Mouse (Mus musculus): Measurements from ENCODE around the gene Rsph9.

Gene Rsph9

DNA sequence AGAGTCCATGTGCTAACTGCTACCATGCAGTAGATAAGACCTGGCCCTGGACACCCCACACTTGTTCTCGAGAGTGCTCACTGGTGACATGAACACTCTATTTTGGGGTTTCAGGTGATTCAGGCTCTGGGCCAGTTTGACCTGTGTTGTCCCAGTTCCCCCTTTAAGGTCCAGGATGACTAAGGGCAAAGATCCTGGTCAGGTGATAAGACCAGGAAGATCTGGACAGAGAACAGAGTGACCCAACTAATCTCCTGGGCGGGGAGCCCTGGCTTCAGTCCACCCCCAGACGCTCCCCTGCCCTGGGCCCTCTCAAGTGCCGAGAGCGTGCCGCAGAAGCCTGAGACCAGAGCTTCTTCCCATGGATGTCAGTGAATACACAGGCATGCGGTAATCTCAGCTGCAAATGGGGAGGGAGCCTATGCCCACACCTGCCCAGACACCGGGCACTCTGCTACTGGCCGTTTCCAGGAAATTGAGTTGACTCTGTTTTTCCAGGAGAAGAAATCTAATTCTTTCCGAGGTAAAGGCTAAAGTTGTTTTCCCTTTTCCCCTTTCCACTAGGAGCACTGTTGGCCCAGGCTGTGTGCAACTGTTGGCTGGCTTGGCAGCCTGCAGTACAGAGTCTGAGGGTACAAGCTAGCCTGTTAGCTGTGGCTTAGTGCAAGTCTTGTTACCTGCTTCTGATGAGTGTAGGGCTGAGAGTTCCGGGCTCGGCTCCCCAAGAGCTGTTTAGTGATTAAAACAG, 19.9 kb downstream of the Rsph9 start:
- TF ChIP-seq GATA4 (IDR thresholded peaks at IDR 0.05; ENCODE audit: insufficient replicate concordance, low read length), result no peak

DNA sequence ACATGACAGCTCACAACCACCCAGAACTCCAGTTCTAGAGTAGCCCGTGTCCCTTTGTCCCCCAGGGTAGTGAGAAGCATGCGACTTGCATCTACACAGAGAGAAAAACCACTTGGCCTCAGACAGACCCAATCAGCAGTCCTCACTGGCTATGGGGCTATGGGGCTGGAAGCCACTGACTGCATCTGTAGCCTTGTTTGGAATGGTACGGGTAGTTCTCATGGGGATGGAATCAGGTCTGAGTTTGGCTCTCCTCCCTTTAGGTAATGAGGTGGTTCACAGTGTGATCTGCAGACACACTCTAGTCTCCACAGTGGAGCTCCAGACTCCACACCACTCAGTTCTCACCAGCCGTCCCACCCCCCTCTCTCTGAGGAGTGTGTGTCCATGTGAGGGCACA, 20.7 kb downstream of the Rsph9 start:
- TF ChIP-seq GATA4 (IDR thresholded peaks at IDR 0.05; ENCODE audit: insufficient replicate concordance, low read length), result no peak

- no peak for TF ChIP-seq GATA4 (IDR thresholded peaks at IDR 0.05; ENCODE audit: insufficient replicate concordance, low read length)
Observed at GRCm38 (mm10) chr17:46122791-46123190, 21.2 kb downstream of the Rsph9 start.

- TF ChIP-seq GATA4 (IDR thresholded peaks at IDR 0.05; ENCODE audit: insufficient replicate concordance, low read length), result no peak
Observed at GRCm38 (mm10) chr17:46119641-46120040, 24.4 kb downstream of the Rsph9 start.

GRCm38 (mm10) chr17:46118423-46118850, 25.6 kb downstream of the Rsph9 start:
- TF ChIP-seq GATA4 (IDR thresholded peaks at IDR 0.05; ENCODE audit: insufficient replicate concordance, low read length), result no peak

DNA sequence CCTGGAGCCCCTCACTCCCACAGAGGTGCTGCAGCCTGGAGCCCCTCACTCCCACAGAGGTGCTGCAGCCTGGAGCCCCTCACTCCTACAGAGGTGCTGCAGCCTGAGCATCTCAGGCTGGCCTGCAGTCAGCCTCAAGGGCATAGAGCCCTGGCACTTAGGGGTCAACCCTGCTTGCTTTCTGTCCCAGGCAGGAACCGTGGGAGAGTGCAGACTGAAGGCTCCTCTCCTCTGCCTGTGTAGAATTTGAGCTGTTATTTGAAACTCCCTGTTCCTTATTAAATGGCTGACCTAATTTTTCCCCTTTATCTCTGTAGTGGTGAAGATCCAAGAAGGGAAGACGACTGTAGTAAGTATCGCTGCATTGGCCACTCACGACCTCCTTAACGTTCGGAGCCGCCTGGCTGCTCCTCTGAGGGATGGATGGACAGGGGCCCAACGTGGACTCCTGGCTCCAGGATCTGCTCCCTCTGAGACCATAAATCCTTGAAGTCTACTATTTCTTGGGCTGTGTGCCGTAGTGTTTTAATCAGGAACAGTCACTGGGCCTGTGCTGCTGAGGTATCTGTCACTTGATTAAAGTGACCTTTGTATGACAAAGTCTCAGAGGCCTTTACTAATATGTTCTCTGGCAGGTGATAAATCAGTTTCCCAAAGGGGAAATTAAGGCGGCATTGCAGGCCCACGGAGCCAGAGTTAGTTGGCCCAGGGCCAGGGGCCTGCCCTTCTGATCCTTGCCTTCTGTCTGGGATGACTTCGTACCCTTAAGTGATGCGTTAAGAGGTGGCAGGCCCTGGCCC, 26.2 kb downstream of the Rsph9 start:
- TF ChIP-seq GATA4 (IDR thresholded peaks at IDR 0.05; ENCODE audit: insufficient replicate concordance, low read length), result no peak

DNA sequence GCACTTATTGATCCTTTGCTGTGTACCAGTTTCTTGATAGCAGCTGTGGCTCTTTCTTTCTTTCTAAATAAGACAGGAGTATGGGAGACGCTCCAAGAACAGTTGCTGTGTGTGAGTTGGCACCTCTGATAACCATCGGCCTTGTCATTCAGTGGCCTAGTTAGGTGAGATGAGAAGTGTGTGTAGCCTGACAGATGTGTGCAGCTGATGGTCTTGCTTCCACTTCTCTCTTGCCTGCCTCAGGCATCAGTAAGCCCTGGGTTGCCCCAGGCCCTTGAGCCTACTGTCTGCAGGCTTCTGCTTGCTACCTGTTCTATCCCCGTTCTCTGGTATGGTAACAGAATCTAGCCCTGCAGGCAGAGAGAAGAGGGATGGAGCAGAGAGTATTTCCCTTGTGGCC, 27.1 kb downstream of the Rsph9 start:
- TF ChIP-seq GATA4 (IDR thresholded peaks at IDR 0.05; ENCODE audit: insufficient replicate concordance, low read length), result no peak

DNA sequence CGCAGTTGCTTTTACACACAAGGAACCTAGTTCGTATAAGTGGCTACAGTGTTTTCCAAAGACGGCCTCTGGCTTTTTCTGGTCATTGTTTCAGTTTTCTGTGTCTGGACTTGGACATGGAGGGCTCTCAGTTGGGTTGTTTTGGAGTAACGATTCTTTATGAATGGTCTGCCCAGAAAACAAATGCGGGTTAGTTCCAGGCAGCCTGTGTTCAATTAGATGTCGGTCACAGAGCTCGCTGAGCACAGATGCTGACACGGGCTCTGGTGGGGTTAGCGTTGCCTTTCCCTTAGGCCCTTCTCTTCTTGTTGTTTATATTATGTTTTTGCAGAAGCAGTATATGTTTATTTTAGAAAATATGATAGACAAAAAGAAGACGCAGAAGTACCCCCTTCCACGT, 27.9 kb downstream of the Rsph9 start:
- TF ChIP-seq GATA4 (IDR thresholded peaks at IDR 0.05; ENCODE audit: insufficient replicate concordance, low read length), result no peak

- TF ChIP-seq GATA4 (IDR thresholded peaks at IDR 0.05; ENCODE audit: insufficient replicate concordance, low read length), result no peak
Observed at GRCm38 (mm10) chr17:46115489-46115888, 28.5 kb downstream of the Rsph9 start.

- TF ChIP-seq GATA4 (IDR thresholded peaks at IDR 0.05; ENCODE audit: insufficient replicate concordance, low read length), result no peak; the same call in 1 of the 2 replicates
Observed at GRCm38 (mm10) chr17:46110402-46111289, 33.4 kb downstream of the Rsph9 start, which contains the start of gene Mrps18a. Mrps18a (plus strand) TSS chr17:46110986.

GRCm38 (mm10) chr17:46108286-46108685, 35.7 kb downstream of the Rsph9 start:
- no peak for TF ChIP-seq GATA4 (IDR thresholded peaks at IDR 0.05; ENCODE audit: insufficient replicate concordance, low read length)

DNA sequence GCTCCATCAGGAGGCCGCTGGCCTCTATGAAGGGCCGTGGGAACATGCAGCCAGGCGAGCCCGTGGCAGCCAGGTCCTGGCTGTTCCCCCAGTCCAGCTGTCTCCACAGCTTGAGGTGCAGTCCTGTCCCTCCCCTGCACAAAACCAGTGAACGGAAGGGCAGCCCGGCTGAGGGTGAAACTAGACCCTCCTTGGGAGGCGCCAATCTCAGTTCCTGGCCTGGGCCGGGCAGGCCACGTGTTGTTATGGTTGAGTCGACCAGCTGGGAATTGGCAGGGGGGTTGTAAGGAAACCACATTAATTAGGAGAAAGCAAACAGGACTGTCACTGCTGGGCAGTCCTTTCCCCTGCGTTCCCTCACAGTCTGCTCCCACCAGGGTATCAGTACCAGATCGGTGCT, 39.5 kb downstream of the Rsph9 start:
- no peak for TF ChIP-seq GATA4 (IDR thresholded peaks at IDR 0.05; ENCODE audit: insufficient replicate concordance, low read length)

DNA sequence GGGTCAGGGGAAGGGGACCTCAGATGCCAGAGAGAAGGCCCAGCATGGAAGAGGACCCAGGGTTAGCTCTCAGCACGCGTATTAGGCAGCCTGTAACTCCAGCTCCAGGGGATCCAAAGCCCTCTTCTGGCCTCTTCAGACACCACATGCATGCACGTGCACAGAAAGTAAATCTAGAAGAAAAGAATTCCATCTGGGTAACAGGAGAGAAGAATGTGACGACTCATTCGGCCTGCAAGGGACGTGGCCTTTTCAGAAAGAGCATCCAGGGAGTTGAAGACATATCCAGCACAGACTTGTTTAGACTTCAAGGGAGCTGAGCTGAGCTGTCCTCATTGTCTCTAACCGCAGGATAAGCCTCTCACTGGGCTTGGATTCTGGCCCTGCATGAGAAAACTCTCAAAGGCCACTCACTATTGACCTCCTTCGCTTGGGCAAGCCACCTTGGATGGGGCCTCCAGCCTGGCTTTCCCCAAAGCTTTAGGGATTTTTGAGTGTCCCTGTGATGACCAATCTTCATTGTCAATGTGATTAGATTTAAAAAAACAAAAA, 41.3 kb downstream of the Rsph9 start:
- TF ChIP-seq GATA4 (IDR thresholded peaks at IDR 0.05; ENCODE audit: insufficient replicate concordance, low read length), result no peak

GRCm38 (mm10) chr17:46101906-46102305, 42.1 kb downstream of the Rsph9 start:
- no peak for TF ChIP-seq GATA4 (IDR thresholded peaks at IDR 0.05; ENCODE audit: insufficient replicate concordance, low read length)

DNA sequence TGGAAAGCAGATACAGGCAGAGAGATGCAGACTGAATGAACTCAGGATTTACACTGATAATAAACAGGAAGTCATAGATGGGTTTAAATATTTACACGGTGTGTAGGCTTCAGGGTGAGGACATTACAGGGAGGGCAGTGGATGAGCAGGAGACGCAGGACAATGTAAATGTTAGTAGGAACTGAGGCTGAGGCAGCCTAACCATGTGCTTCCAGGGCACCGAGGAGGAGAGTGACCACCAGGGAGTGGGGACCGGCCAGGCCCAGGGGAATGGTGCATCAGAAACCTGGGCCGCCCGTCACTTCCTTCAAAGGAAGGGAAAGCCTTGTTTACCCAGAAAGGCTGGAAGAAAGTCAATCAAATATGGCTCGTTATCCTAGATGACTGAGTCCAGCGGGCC, 45.5 kb downstream of the Rsph9 start:
- TF ChIP-seq GATA4 (IDR thresholded peaks at IDR 0.05; ENCODE audit: insufficient replicate concordance, low read length), result no peak
